14 mouse cellular contexts compared by ENCODE assay signal in the genomic region with DNA sequence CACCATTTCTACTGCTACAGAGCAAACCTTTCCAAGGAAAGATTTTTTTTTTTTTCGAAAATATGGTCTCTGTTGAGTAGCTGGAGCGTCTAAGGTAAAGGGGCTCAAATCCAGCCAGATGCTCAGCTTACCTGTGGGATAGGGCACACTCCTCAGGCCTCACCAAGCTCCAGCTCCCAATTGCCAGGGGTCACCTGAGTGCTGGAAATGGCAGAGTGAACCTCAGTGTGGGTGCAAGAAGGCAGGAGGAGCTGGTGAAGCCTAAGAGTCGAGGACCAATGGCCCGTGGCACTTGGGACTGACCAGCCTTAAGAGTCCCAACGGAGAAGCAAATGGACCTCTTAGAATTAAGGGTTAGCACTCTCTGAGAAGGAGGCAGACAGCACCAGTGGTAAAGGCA. TPM values are rescaled to one million over a fixed set of nuclear protein-coding genes. Genes with fewer than 3 reads are reported as not detected.
DNase-seq lines count a peak whose midpoint lies in the region; ATAC-seq and TF ChIP-seq lines count a peak whose summit lies in the region.
"Had no signal": no experiment of that assay in that cellular context is flagged by ENCODE, and none has a peak within 500 bp of the region (broad histone marks: within the 10 kb centered on the region; RNA-seq: fewer than 3 reads in every experiment).

No protein-coding gene starts in this region.

- no peaks in the 10 kb centered on the region for H3K9me3 ChIP-seq in kidney, embryonic 16.5 days (ENCODE audit: low read length)
- no peaks in the 10 kb centered on the region for H3K9me3 ChIP-seq in limb, embryonic 11.5 days (ENCODE audit: control insufficient read depth, low read length)
- H3K9me3 ChIP-seq in stomach, postnatal 0 days (ENCODE audit: control insufficient read depth, low read length): no peaks in the 10 kb centered on the region
- no peaks in the 10 kb centered on the region for H3K9me3 ChIP-seq in liver, embryonic 12.5 days (replicated peaks)

- no peak overlapping the region for H3K4me3 ChIP-seq in gastrocnemius, adult 2 months
- H3K4me3 ChIP-seq in kidney, embryonic 16.5 days (ENCODE audit: low read length): no peak overlapping the region
- no peak overlapping the region for H3K4me3 ChIP-seq in limb, embryonic 11.5 days (ENCODE audit: low read depth, low read length)
- H3K4me3 ChIP-seq in stomach, postnatal 0 days (ENCODE audit: low read depth, low read length): no peak overlapping the region
- no peak overlapping the region for H3K4me3 ChIP-seq in liver, embryonic 12.5 days

- H3K36me3 ChIP-seq in kidney, embryonic 16.5 days (ENCODE audit: insufficient read depth, low read length): peaks cover 9% of the 10 kb centered on the region
- peaks cover 2% of the 10 kb centered on the region; the same call in 1 of the 2 replicates for H3K36me3 ChIP-seq in limb, embryonic 11.5 days (ENCODE audit: control insufficient read depth, insufficient read depth, low read length)
- H3K36me3 ChIP-seq in stomach, postnatal 0 days (ENCODE audit: control insufficient read depth, insufficient read depth, low read length): 0 out of 2 replicates have a peak, but pooled peaks cover 12% of the 10 kb centered on the region
- H3K36me3 ChIP-seq in liver, embryonic 12.5 days: peaks cover 41% of the 10 kb centered on the region

- intact Hi-C loops in gastrocnemius, adult 2 months (cut with DNase I): loop anchor here (10.0 kb wide), 1 partner anchor 216 kb away; no protein-coding TSS in a partner anchor

- H3K27me3 ChIP-seq in kidney, embryonic 16.5 days (ENCODE audit: insufficient read depth, low read length): no peaks in the 10 kb centered on the region
- H3K27me3 ChIP-seq in limb, embryonic 11.5 days (ENCODE audit: control insufficient read depth, insufficient read depth, low read length): no peaks in the 10 kb centered on the region
- no peaks in the 10 kb centered on the region for H3K27me3 ChIP-seq in stomach, postnatal 0 days (ENCODE audit: control insufficient read depth, insufficient read depth, low read length)
- no peaks in the 10 kb centered on the region for H3K27me3 ChIP-seq in liver, embryonic 12.5 days (replicated peaks)

- TF ChIP-seq EP300 in stomach, postnatal 0 days (optimal IDR thresholded peaks at IDR 0.05): no peak

- H3K9ac ChIP-seq in kidney, embryonic 16.5 days (replicated peaks; ENCODE audit: low read length): no peak overlapping the region
- no peak overlapping the region for H3K9ac ChIP-seq in limb, embryonic 11.5 days (ENCODE audit: low read length)
- H3K9ac ChIP-seq in stomach, postnatal 0 days (ENCODE audit: low read length): no peak overlapping the region
- no peak overlapping the region for H3K9ac ChIP-seq in liver, embryonic 12.5 days
- H3K9ac ChIP-seq: liver, embryonic 14.5 days had no signal

- H3K27ac ChIP-seq in gastrocnemius, adult 2 months: 0 out of 2 replicates have a peak overlapping the region, but pooled peaks have one; percentile 16
- peak overlapping the region; percentile 69 for H3K27ac ChIP-seq in kidney, embryonic 16.5 days (ENCODE audit: low read length)
- H3K27ac ChIP-seq in limb, embryonic 11.5 days (replicated peaks; ENCODE audit: low read depth, low read length): peak overlapping the region; percentile 81; the same call in 1 of the 2 replicates
- 0 out of 2 replicates have a peak overlapping the region, but pooled peaks have one; percentile 13 for H3K27ac ChIP-seq in stomach, postnatal 0 days (replicated peaks)
- H3K27ac ChIP-seq in liver, embryonic 12.5 days: no peak overlapping the region
- H3K27ac ChIP-seq: liver, embryonic 14.5 days had no signal

- TF ChIP-seq CTCF in gastrocnemius, adult 2 months (IDR thresholded peaks at IDR 0.05): no peak
- TF ChIP-seq CTCF in stomach, postnatal 0 days (IDR thresholded peaks at IDR 0.05; ENCODE audit: low read depth): no peak

- no peak overlapping the region for H3K4me2 ChIP-seq in kidney, embryonic 16.5 days (replicated peaks; ENCODE audit: low read depth, low read length)
- H3K4me2 ChIP-seq in limb, embryonic 11.5 days (ENCODE audit: low read depth, severe bottlenecking): no peak overlapping the region
- H3K4me2 ChIP-seq in stomach, postnatal 0 days (replicated peaks; ENCODE audit: low read depth): no peak overlapping the region
- no peak overlapping the region for H3K4me2 ChIP-seq in liver, embryonic 12.5 days
- H3K4me2 ChIP-seq: heart, embryonic 11.5 days had no signal

- peak; percentile 35; the same call in 1 of the 2 replicates for ATAC-seq in kidney, embryonic 16.5 days (ENCODE audit: low FRiP score, low TSS enrichment)
- no peak for ATAC-seq in limb, embryonic 11.5 days (ENCODE audit: insufficient number of reproducible peaks, low FRiP score, low TSS enrichment, low read depth)
- ATAC-seq in stomach, postnatal 0 days (ENCODE audit: low FRiP score, low TSS enrichment): no peak
- ATAC-seq in megakaryocyte, adult 5-6 weeks (ENCODE audit: poor library complexity, severe bottlenecking): no peak
- ATAC-seq in liver, embryonic 12.5 days: no peak
- ATAC-seq: hindbrain, embryonic 16.5 days had no signal

- 71% methylated on average over 5 of the region's 5 CpGs for WGBS in kidney, embryonic 16.5 days
- 75% methylated on average over 5 of the region's 5 CpGs for WGBS in limb, embryonic 11.5 days
- 82% methylated on average over 5 of the region's 5 CpGs for WGBS in stomach, postnatal 0 days
- WGBS in liver, embryonic 12.5 days (ENCODE audit: insufficient replicate concordance): 71% methylated on average over 5 of the region's 5 CpGs

- H3K4me1 ChIP-seq in kidney, embryonic 16.5 days (ENCODE audit: insufficient read depth, low read length): peaks cover 17% of the 10 kb centered on the region
- peaks cover 12% of the 10 kb centered on the region for H3K4me1 ChIP-seq in limb, embryonic 11.5 days (ENCODE audit: control insufficient read depth, insufficient read depth, low read length)
- no peaks in the 10 kb centered on the region for H3K4me1 ChIP-seq in stomach, postnatal 0 days (replicated peaks; ENCODE audit: control insufficient read depth, insufficient read depth)
- 0 out of 2 replicates have a peak, but pooled peaks cover 3% of the 10 kb centered on the region for H3K4me1 ChIP-seq in liver, embryonic 12.5 days

- DNase-seq in gastrocnemius, adult 2 months: peak; percentile 22
- DNase-seq in gastrocnemius, adult 8-10 months (ENCODE audit: low spot score in 2 of 2): no peak
- DNase-seq in kidney, adult 18-20 months: no peak
- DNase-seq in limb, embryonic 11.5 days (ENCODE audit: low spot score): no peak
- no peak for DNase-seq in stomach, postnatal 0 days (ENCODE audit: low spot score)

RNA-seq across cellular contexts. Expression of a gene that starts 30.3 kb away (rescaled TPM):
- 10 to 100 TPM; 30.0 to 31.2 TPM for total RNA-seq in gastrocnemius, adult 2 months (2021)
- total RNA-seq in gastrocnemius, adult 8-10 months (2022): 10 to 100 TPM; 28.2 to 35.0 (median 31.0) TPM
- polyA plus RNA-seq in kidney, embryonic 16.5 days (2015; fragmentation: Nextera tagmentation; extraction: Ambion mirVana): 35.6 and 37.8 TPM in 2 replicates
- 36.0 and 36.6 TPM in 2 replicates for polyA plus RNA-seq in limb, embryonic 11.5 days (2014; fragmentation: Nextera tagmentation; extraction: Ambion mirVana)
- polyA plus RNA-seq in stomach, postnatal 0 days (2015; fragmentation: Nextera tagmentation; extraction: Ambion mirVana): 29.3 and 30.3 TPM in 2 replicates
- 24.1 and 26.3 TPM in 2 replicates for total RNA-seq in megakaryocyte, adult 5-6 weeks (2015)
- 67.6 and 87.1 TPM in 2 replicates for total RNA-seq in megakaryocyte, adult 5-6 weeks (2017)
- polyA plus RNA-seq in liver, embryonic 12.5 days (2016; fragmentation: Nextera tagmentation; extraction: Ambion mirVana): 18.5 and 19.5 TPM in 2 replicates

RNA-seq across cellular contexts. Expression of a gene that starts 55.6 kb away (rescaled TPM):
- total RNA-seq in gastrocnemius, adult 2 months (2021): not detected
- not detected for total RNA-seq in gastrocnemius, adult 8-10 months (2022)
- 5.4 and 13.7 TPM in 2 replicates for polyA plus RNA-seq in kidney, embryonic 16.5 days (2015; fragmentation: Nextera tagmentation; extraction: Ambion mirVana)
- polyA plus RNA-seq in limb, embryonic 11.5 days (2014; fragmentation: Nextera tagmentation; extraction: Ambion mirVana): 0.20 and 0.23 TPM in 2 replicates
- polyA plus RNA-seq in stomach, postnatal 0 days (2015; fragmentation: Nextera tagmentation; extraction: Ambion mirVana): 28.9 and 33.2 TPM in 2 replicates
- total RNA-seq in megakaryocyte, adult 5-6 weeks (2015): not detected in 2 replicates
- not detected in 2 replicates for total RNA-seq in megakaryocyte, adult 5-6 weeks (2017)
- 1.3 and 1.4 TPM in 2 replicates for polyA plus RNA-seq in liver, embryonic 12.5 days (2016; fragmentation: Nextera tagmentation; extraction: Ambion mirVana)
- total RNA-seq: gastrocnemius, postnatal 25 days; megakaryocyte progenitor cell, adult 5-6 weeks; MEL had no signal

RNA-seq across cellular contexts. Expression of a gene that starts 59.6 kb away (rescaled TPM):
- total RNA-seq in gastrocnemius, adult 2 months (2021): 10 to 100 TPM; 21.1 to 30.2 TPM
- 10 to 100 TPM; 17.5 to 24.8 (median 18.9) TPM for total RNA-seq in gastrocnemius, adult 8-10 months (2022)
- 153 and 175 TPM in 2 replicates for polyA plus RNA-seq in kidney, embryonic 16.5 days (2015; fragmentation: Nextera tagmentation; extraction: Ambion mirVana)
- polyA plus RNA-seq in limb, embryonic 11.5 days (2014; fragmentation: Nextera tagmentation; extraction: Ambion mirVana): 48.1 and 50.0 TPM in 2 replicates
- polyA plus RNA-seq in stomach, postnatal 0 days (2015; fragmentation: Nextera tagmentation; extraction: Ambion mirVana): 75.1 and 77.1 TPM in 2 replicates
- total RNA-seq in megakaryocyte, adult 5-6 weeks (2015): 37.6 and 39.2 TPM in 2 replicates
- 28.7 and 33.0 TPM in 2 replicates for total RNA-seq in megakaryocyte, adult 5-6 weeks (2017)
- polyA plus RNA-seq in liver, embryonic 12.5 days (2016; fragmentation: Nextera tagmentation; extraction: Ambion mirVana): 47.2 and 49.9 TPM in 2 replicates
